Mouse (Mus musculus) ES-E14 (cell line): ENCODE results near the gene Suz12.

ENCODE experiments used
- CHD2 ChIP-seq: IDR thresholded peaks from 2 replicates; pipeline ENCODE4 v1.6.1; 2014; ENCODE audit warnings: mild to moderate bottlenecking, low read depth, low read length, inconsistent platforms
- MAFK ChIP-seq: IDR thresholded peaks from 2 replicates; pipeline ENCODE4 v1.6.1; 2014; ENCODE audit warnings: mild to moderate bottlenecking, low read depth, low read length, inconsistent platforms; ENCODE audit not compliant: insufficient read depth
- ZC3H11A ChIP-seq: IDR thresholded peaks from 2 replicates; pipeline ENCODE4 v1.6.1; 2012; ENCODE audit warnings: low read depth, mild to moderate bottlenecking, inconsistent platforms, low read length, borderline replicate concordance
- ZNF384 ChIP-seq: IDR thresholded peaks from 2 replicates; pipeline ENCODE4 v1.6.1; 2012; ENCODE audit warnings: low read depth, low read length, inconsistent platforms

DNA sequence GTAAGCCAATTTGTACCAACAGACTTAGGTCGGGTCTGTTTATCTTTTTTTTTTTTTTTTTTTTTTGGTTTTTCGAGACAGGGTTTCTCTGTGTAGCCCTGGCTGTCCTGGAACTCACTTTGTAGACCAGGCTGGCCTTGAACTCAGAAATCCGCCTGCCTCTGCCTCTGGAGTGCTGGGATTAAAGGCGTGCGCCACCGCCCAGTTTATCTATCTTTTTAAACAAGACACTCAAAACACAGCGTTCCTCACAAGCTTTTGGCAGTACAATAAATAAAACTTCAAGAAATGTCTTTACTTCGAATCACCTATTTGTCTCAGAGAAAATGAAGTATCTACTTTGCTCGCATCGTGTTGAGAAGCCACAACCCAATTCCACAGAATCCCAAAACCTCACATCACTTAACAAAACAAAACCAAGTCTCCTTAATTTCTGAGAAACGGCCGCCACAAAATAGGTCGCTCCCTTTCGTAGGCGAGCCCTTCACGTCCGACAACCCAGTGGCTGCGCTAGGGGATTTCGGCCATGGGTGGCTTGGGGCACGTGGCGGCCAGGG is 793 bp upstream of the Suz12 start:
- no peak for TF ChIP-seq ZNF384
- no peak for TF ChIP-seq CHD2
- TF ChIP-seq ZC3H11A = no peak
- no peak for TF ChIP-seq MAFK
